Mouse (Mus musculus) embryonic fibroblast, embryonic 13.5 days (primary cell): Measurements from ENCODE around the gene Efnb2. TPM values are rescaled to one million over a fixed set of nuclear protein-coding genes. Genes with fewer than 3 reads are reported as not detected.

ENCODE experiments used
- H3K27ac ChIP-seq: 2 replicates; pipeline ENCODE4 v1.5.1; 2012; ENCODE audit warnings: low read length, control low read depth, inconsistent platforms; ENCODE audit not compliant: insufficient read depth
- H3K4me1 ChIP-seq: 2 replicates; pipeline ENCODE4 v1.6.1; 2011; ENCODE audit warnings: low read length; ENCODE audit not compliant: control insufficient read depth, insufficient read depth
- H3K4me3 ChIP-seq: 2 replicates; pipeline ENCODE4 v1.5.1; 2011; ENCODE audit warnings: mild to moderate bottlenecking, control low read depth, low read length; ENCODE audit not compliant: insufficient read depth
- CTCF ChIP-seq: IDR thresholded peaks from 2 replicates; pipeline ENCODE4 v1.5.1; 2011; ENCODE audit warnings: mild to moderate bottlenecking, control low read depth, low read length, moderate library complexity, borderline replicate concordance; ENCODE audit not compliant: insufficient read depth
- POLR2A ChIP-seq: IDR thresholded peaks from 2 replicates; pipeline ENCODE4 v1.6.1; 2011; ENCODE audit warnings: low read depth, mild to moderate bottlenecking, control low read depth, low read length, moderate library complexity
- polyA plus RNA-seq: library from polyadenylated mRNA; stranded (reverse); fragments of >200 nt; gene quantifications from 2 replicates; pipeline ENCODE4 v1.2.4, GENCODE M21; 2011; ENCODE audit warnings: low read depth; ENCODE audit not compliant: missing spikeins, insufficient read length

Gene Efnb2
- polyA plus RNA-seq, 1 experiment, result 57.2 TPM

DNA sequence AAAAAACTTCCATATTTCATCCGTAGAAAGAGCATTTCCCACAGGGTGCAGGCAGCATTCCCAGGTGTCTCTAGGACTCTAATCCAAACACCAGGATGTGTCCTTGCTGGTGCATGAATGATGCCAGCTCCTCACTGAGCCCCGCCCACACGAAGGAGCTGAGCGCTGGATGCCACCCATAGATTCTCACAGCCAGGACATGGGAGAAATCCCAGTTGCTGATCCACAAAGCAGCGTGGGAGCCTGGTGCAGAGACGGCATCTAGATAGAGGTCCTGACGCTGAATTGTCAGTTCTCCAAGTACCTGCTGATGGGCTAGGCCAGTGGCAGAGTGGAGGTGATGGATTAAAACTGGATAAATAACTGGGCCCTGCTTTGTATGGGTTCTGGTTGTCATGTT is 61.1 kb downstream of the Efnb2 start:
- TF ChIP-seq POLR2A, result no peak
- no peak for TF ChIP-seq CTCF
- Histone ChIP-seq H3K27ac (no peak overlapping the region), H3K4me3 (no peak overlapping the region), H3K4me1 (peaks cover 11% of the 10 kb centered on the region)

DNA sequence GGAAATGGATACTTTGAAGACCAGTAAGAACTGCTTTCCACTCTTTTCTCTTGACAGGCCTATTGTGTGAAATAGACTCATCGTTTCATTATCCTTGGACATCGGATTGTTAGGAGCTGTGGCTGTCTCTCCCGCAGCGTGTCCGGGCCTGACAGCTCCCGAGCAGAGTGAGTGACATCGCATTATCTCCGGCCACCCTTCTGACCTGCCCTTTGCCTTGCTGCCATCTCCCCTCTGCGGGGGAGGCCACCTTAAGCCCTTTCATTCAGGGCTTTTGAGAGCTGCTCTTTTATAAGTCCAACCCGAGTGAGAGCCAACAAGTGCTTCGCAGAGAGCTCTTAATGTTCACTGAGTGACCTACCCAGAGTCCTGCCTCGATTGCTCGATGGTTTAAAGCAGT is 63.6 kb downstream of the Efnb2 start:
- no peak overlapping the region for H3K4me3 ChIP-seq
- TF ChIP-seq POLR2A (no peak), CTCF (no peak)
- no peaks in the 10 kb centered on the region for H3K4me1 ChIP-seq
- no peak overlapping the region for H3K27ac ChIP-seq

DNA sequence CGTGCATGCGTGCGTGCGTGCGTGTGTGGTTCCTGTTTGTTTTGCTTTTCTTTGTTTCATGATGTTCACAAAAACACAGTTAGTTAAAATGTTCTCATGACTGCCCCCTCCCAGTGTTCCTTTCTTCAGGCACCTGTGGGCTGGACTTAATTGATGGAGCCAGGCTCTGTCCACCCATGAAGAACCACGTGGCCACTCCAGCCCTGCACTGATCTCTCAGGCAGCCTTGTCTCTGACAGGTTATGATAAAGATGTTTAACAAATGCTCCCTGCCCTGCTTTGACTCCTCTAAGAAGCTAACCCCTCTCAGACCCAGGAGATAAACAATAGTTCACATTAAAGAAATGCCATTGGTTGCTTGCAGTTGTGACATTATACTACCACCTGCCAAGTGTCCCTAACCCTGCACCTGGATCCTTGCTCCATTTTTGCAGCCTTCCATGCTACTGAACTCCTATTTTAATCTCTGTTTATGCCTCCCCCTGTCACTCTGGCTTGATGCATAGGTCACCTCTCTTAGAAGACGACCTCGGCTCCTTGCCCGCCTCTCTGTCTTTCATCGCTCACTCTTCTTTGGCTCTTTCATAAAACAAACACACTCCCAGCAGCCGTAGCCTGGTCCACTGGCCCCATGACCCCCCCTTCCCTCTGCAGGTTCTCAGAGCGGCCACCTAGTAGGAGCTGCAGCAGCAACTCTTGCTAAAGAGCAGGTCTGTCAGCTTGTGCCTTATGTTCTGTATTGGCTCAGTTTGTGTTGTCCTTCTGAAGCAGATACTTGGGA is 65.0 kb downstream of the Efnb2 start:
- no peaks in the 10 kb centered on the region for H3K4me1 ChIP-seq
- no peak overlapping the region for H3K4me3 ChIP-seq
- no peak overlapping the region for H3K27ac ChIP-seq
- no peak for TF ChIP-seq CTCF
- no peak for TF ChIP-seq POLR2A

DNA sequence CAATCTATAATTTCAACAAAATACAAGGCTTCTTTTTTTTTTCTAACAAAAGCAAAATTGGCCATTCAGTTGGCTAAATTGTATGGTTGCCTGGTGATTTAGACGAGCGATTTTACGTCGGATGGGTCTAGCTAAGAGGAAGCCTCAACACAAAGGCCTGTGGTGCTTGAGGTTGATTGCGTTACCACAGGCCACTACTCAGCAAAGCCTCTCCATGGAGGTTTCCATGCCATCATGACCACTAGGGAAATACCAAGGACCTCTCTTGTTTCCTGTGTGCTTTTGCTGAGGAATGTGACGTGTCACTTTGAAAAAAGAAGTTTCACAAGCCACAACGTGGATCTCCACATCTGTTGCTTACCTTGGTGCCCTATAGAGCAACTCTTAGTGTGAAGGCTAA is 67.2 kb downstream of the Efnb2 start:
- H3K27ac ChIP-seq, result no peak overlapping the region
- no peak overlapping the region for H3K4me3 ChIP-seq
- TF ChIP-seq POLR2A (no peak), CTCF (no peak)
- no peaks in the 10 kb centered on the region for H3K4me1 ChIP-seq

DNA sequence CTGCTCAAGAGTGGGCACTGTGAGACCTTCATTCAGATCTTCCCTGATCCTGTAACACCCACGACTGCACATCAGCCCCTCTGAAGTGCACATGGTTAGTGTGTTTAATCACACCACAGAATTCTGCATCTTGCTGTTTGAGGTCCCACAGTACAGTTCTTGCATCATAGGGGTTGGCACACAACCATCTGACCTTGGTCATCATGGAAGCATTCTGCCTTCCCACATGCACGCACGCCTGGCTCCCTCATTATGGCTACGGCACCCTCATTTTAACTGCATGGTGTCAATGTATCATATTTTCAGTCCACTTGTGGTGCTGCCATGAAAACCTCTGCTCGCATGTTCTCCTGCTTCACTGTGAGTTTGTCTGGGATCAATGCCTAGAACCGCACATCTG is 67.7 kb downstream of the Efnb2 start:
- no peaks in the 10 kb centered on the region for H3K4me1 ChIP-seq
- no peak overlapping the region for H3K4me3 ChIP-seq
- TF ChIP-seq CTCF, result no peak
- no peak for TF ChIP-seq POLR2A
- no peak overlapping the region for H3K27ac ChIP-seq

DNA sequence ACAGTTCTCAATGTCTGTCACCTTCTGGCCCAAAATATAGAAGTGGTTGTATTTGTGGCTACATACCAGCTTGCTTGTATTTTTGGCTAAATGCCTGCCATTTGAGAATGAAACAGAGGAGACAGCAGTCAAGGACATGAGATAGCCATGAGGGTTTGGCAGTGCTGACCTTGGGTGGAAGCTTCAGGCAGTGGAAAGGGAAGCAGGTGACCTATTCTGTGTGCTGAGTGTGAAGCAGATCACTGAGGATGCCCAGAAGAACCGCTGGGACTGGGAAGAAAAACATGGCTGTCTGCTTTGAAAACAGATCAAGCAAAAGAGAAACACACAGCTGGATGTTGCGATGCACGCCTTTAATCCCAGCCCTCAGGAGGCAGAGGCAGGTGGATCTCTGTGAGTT is 68.7 kb downstream of the Efnb2 start:
- Histone ChIP-seq H3K27ac (no peak overlapping the region), H3K4me1 (no peaks in the 10 kb centered on the region), H3K4me3 (no peak overlapping the region)
- no peak for TF ChIP-seq POLR2A
- no peak for TF ChIP-seq CTCF

DNA sequence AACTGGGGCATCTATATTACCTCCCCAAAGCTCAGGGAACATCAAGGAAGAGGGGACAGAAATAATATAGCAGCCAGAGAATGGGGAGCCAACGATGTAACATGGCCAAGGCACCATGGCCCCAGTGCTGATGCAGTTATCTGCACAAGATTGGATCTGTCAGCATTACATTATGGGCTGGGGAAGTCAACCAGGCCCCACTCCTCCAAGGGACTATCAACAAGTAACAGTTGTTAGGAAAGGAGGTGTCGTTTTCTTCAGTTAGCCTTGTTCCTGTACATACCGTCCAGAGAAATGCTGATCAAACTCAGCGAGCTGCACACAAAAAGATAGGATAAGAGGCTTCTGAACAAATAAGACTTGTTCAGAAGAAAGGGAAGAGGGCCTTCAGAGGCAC is 77.1 kb downstream of the Efnb2 start:
- no peak for TF ChIP-seq CTCF
- TF ChIP-seq POLR2A, result no peak
- no peaks in the 10 kb centered on the region for H3K4me1 ChIP-seq
- no peak overlapping the region for H3K4me3 ChIP-seq
- H3K27ac ChIP-seq, result no peak overlapping the region

DNA sequence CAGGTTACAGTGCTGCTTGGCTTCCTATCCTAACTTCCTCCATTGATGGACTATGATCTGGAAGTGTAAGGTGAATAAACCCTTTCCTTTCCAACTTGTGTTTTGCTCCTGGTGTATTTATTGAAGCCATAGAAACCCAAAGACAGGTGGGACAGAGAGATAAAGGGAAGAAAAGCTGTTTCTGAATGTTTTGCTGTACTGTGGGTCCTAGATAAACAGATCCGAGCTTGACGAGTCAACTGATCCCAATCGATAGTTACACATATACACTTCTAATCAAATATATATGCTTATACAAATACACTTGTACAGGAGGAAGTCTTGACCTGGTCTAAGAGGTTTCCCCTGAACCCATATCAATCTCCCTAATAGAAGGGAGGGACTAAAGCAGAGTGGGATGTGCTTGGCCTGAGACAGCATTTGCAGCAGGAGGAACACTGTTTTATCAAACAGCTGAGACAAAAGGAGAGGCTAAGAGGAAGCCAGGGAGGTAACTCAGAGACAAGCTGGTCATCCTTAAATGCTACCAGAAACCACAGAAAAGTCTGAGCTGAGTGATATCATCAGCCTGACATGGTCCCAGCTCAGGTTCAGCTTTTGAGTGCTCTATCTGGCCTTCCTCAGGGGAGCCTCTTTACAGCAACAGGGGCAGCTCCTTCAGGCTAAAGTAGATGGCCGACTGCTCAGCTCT is 77.6 kb downstream of the Efnb2 start:
- Histone ChIP-seq H3K27ac (no peak overlapping the region), H3K4me1 (no peaks in the 10 kb centered on the region), H3K4me3 (no peak overlapping the region)
- no peak for TF ChIP-seq CTCF
- no peak for TF ChIP-seq POLR2A

DNA sequence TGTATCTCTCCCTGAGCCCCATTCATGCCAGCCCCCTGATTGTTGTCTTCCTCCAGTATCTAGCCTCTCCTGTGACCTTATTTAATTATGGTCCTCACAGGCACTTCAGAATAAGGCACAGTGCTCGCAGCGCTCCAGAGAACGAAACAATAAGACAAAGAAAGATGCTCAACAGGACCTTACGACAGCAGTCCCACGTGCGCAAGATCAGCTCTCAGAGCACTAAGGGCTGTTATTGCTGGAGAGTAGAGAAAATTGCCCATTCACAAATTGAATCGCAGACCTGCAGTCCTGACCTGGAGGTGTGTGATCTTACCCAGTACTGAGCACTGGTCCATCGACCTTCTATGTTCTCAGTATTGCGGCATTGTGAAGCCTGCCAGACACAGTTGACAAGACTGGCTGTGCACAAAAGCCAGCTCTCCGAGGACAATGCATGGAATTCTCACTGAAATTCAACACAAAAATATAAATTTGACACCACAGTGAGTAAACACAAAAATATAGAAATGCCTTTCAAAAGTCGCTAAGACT is 83.2 kb downstream of the Efnb2 start:
- no peaks in the 10 kb centered on the region for H3K4me1 ChIP-seq
- TF ChIP-seq POLR2A (no peak), CTCF (no peak)
- H3K27ac ChIP-seq, result no peak overlapping the region
- H3K4me3 ChIP-seq, result no peak overlapping the region

DNA sequence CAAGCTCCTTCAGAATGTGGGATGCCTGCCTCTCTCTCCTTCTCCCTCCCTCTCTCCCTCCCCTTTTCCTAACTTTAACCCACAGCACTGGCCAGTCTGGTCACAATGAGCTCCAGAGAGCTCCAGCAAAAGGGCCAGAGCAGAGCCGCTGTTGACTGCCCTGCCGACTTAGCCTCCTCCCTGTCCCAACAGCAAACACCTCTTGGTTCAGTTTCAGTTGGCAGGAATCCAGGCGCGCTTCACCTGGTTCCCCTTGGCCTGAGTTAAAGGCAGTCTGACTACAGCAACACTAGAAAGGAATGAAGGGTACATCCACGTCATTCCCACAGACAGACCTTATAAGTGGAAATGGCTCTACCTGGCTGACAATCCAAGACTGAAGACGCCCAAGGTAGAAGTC is 84.2 kb downstream of the Efnb2 start:
- Histone ChIP-seq H3K4me3 (no peak overlapping the region), H3K27ac (no peak overlapping the region), H3K4me1 (no peaks in the 10 kb centered on the region)
- no peak for TF ChIP-seq CTCF
- no peak for TF ChIP-seq POLR2A
